Mouse (Mus musculus): ENCODE measurements around the gene Tnf. TPM values are rescaled to one million over a fixed set of nuclear protein-coding genes. Genes with fewer than 3 reads are reported as not detected.
A peak's percentile ranks its signal among the peaks of the same experiment; 100 is the strongest.

Gene Tnf
- under 1 TPM; 0.25 to 0.28 TPM for total RNA-seq (2021)
- long read RNA-seq, experiment 1 = 0 reads
- long read RNA-seq, experiment 2 = 0 reads

DNA sequence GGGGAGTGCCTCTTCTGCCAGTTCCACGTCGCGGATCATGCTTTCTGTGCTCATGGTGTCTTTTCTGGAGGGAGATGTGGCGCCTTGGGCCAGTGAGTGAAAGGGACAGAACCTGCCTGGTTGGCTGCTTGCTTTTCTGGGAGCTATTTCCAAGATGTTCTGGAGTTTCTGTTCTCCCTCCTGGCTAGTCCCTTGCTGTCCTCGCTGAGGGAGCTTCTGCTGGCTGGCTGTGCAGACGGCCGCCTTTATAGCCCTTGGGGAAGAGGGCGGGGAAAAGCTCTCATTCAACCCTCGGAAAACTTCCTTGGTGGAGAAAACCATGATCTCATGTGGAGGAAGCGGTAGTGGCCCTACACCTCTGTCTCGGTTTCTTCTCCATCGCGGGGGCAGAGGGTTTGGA lies at the start of gene Tnf:
Gene Tnf (minus strand): TSS at position 221 of the 400 bp plus-strand sequence.
- peak; percentile 75 to 86 for DNase-seq

DNA sequence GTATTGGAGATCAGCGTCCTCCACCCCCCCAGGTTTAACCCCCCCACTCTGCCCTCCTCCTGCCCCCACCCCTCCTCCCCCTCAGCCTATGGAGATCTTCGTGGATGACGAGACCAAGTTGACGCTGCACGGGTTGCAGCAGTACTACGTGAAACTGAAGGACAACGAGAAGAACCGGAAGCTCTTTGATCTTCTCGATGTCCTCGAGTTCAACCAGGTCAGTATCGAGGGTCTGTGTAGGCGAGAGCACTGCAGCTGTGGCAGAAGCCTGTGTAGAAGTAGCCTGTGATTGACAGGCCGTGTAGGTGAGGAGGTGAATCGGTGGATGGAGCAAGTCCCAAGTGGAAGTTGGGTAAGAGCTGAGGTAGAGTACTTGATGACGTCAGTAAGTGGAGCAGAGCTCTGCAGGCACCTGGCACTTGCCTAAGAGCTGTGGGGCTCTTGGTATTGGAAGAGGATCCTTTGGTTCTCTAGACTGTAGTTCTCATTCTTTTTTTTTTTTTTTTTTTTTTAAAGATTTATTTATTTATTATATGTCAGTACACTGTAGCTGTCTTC lies 49.4 kb upstream of the Tnf start:
- no peak for DNase-seq

DNA sequence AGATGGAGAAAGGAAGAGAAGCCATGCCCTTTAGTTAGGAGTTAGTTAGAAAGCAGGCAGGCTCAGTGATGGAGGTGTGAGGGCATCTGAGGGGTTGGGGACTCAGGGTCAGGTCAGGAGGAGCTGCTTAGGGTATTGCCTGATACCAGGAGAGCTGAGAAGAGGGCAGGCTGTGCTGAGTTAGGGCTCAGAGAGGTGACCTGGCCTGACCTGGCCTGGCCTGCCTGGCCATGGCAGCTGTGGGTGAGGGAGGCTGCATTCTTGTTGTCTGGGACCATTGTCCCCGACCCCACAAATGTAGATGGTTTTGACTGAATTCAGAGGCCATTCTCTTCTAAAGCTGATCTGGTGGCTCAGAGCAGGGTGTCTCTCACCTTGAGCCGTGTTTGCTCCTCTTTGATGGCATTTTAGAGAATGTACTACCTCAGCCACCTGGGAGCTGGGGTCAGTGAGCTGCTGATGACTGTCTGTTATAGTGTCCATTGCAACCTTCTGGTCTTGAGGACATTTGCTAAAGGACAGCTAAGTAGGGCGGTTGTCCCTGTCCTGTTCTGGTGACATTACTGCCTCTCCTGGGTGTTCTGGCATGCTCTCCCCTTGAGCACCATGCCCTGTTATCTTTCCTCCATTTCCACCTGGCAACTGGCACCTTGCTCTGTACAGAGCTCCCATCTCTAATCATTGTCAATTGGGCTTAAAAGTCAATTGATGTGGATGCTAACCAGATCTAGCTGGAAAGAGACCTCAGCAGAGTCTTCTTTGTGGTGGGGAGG lies 48.7 kb upstream of the Tnf start:
- no peak for DNase-seq

DNA sequence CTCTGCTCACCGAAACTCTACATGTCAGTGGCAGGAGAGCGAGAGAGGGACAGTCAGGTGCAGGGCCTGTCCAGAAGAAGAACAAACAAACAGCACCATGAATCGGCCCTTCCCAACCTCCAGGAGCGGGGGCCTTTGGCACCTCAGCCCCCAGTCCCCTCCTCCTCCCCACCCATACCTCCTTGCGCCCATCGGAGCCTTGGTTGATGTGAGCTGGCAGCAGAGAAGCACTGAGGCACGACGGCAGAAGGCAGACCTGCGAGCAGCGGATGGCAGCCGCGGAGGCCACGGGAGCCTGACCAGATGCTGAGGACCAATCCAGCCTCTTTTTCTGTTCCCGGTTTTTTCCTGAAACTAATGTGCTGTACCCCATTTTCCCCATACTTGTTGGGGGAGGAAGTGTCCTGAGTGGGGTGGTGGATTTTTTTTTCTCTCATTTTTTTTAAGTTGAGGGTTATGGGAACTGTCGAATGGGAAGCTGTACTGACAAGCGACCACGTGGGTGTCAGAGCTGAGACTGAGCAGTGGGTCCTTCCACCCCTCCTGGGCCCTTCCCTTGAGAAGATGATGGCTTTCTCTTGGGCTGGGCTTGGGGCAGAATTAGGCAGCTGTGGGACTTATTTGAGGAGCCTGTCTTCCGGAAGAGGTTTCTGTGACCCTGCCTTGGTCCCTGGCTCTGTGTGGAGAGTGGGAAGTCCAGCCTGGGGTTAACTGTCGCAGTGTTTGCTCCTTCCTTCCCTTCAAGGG lies 47.8 kb upstream of the Tnf start:
- DNase-seq = no peak

DNA sequence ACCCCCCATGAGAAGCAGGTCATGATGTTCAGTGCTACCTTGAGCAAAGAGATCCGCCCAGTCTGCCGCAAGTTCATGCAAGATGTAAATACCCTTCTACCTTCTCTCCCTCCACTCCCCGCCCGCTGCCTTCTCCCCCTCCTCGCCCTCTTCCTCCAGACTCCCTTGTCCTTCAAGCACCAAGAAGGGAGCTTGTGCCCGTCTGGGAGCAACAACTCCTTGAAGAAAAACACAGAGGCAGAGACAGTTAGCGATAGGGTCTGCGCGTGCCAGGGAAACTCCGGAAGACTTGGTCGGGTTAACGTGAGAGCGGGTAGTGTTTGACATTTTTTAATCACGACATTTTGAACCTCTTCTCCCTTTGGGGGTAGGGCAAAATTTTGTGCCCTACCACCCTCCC lies 47.2 kb upstream of the Tnf start:
- DNase-seq = no peak

DNA sequence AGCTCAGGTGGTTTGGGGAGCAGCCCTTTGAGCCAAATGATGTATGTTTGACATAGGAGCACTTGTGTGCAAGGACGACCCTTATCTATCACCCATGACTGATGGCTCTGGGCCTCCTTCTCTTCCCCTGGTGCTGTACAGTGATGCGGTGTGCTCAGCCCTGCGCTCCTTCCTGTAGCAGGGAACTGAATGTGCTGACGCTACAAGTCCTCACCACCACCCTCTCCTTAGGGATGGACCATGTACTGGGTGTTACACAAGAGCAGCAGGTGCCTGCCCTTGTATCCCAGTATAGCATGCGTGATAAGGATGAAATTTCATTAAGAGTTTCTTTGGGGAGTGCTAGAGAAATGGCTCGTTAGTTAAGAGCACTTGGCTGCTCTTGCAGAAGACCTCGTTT lies 45.3 kb upstream of the Tnf start:
- DNase-seq = no peak

DNA sequence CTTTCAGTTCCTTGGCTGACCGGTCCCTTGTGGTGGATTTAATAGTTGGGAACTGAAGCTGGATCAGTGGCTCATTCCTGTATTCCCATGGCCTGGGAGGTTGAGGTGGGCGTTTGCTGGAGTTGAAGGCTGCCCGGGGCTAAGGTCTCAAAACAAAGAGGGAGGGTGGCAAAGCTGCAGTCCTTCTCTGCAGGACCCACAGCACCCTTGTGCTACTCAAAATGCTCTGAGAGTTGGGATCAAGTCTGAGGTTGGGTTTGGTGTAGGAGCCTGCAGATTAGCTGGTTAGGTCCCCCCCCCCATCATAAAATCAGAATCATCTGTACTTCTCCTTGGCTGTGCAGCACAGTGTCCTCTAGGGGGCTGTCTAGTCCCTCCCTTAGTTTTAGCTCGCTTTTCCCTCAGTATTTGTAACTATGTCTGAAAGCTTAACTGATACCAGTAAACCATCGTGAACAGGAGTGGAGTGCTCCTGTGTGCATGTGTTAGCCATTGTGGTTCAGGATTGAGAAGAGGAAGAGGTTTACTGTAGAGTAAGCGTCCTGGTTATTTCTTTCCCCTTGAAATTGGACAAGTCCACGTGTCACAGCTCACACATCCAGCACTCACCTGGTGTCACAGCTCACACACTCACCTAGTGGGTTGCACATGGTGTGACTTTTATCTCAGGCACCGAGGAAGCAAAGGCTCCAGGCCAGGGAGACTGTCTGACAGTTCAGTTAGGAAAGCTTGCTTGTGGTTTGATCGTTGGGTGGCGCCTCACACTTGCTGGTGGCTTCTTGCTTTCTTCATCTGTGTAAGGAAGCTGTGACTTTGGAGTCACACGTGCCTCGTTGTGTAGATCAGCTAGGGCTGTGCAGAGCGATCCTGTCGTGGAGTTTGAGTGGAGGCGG lies 44.2 kb upstream of the Tnf start:
- no peak for DNase-seq

DNA sequence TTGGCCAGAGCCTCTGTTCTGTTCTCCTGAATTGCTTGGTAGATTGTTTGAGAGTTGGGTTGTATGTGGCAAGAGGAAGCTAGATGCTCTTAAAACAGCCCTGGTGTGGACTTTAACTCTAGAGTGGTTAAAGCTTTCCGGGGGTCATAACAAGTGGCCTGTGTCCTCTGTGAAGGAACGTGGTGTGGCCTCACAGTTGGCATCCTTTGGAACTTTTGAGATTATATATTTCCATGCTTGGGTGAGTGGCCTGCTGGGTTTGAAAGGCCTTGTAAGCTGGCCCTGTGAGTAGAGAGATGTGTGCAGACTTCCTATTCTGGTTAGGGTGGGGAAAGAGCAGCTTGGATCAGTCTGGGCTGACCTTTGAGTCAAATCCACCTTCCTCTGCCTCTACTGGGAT lies 43.2 kb upstream of the Tnf start:
- DNase-seq = no peak

DNA sequence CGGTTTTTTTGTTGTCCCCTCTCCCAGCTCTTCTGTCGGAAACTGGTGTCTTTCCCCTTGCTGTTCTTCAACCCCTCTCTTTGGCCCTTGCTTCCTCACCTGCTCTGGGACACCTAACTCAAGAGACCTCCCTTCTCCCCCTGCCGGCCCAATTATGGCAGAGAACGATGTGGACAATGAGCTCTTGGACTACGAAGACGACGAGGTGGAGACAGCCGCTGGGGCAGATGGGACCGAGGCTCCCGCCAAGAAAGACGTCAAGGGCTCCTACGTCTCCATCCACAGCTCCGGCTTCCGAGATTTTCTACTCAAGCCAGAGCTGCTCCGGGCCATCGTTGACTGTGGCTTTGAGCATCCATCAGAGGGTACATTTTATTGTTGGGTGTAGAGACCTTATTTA lies 41.3 kb upstream of the Tnf start:
- peak; percentile 59 to 63 for DNase-seq

DNA sequence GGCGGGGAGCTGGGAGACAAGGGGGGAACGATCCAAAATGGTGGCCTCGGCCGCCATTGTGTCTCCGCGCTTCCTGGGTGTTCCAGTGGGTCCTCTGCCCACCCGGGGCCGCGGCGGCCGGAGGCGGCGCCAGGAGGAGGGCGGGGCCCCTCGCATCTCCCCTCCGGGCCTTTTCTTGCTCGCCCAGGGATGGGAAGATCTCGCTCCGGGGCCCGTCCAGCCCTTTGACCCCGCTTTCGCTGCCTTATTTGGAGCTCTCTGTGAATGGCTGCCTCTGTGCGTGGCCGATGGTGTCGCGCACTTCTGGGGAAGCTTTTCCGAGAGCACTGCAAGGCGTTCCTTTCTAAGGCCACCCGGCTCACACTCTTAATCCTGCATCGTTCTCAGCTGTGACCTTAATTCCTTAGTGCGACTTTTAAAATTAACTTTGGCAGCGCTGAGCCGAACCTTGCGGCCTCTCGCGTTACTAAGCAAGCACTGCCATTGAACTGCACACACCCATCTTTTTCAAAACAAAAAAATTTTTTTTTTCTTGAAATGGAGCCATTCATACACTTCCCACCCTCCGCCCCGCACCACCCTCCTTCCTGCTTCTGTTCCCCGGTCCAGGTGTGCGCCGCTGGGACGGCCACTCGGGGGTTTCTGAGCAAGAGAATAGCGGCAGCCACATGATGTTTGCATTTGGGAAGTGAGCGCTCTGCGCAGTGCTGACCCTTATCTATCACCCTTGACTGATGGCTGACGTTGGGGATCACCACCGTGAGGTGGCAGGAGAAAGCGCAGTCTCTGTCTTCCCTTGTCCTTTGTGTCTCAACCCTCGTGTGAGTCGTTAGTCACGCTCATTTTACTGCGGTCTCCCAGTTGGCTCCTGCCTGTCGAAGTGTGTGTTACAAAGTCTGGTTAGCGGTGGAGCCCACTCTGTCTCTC lies 40.5 kb upstream of the Tnf start:
- peak; percentile 60 to 62 for DNase-seq

DNA sequence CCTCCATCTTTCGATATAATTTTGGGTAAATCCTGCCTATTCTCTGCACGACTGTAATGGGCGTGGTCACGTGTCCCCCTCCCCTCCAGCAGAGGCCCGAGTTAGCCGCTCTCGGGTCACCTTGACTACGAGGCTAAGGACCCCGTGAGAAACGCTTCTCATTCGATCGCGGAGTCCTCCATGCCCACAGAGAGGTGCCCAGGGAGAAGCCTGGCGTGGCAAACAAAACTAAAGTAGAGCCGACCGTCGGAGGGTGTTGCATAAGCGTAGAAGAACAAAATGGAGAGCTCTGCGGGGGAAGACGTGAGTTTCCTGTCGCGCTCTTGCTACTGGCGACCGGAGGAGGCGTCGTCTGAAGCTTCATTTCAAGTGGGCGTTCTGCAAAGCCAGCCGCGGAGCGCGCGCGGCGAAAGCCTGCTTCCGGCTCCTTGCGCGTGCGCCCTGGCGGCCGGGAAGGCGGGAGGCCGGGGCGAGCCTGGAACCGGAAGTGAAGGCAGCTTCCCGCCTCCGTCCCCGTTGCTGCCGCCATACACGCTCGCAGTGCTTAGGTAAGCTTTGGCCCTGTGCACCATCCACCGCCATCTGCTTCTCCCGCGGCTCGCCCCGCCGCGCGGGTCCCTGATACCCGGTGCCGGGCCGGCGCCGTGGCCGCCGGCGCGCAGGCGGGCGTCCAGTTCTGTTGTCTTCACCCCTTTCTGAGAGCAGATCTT lies 39.7 kb upstream of the Tnf start, which contains the start of gene Ddx39b:
Gene Ddx39b (plus strand): TSS at position 442 of the 710 bp plus-strand sequence.
- DNase-seq = peak; percentile 95 to 98

DNA sequence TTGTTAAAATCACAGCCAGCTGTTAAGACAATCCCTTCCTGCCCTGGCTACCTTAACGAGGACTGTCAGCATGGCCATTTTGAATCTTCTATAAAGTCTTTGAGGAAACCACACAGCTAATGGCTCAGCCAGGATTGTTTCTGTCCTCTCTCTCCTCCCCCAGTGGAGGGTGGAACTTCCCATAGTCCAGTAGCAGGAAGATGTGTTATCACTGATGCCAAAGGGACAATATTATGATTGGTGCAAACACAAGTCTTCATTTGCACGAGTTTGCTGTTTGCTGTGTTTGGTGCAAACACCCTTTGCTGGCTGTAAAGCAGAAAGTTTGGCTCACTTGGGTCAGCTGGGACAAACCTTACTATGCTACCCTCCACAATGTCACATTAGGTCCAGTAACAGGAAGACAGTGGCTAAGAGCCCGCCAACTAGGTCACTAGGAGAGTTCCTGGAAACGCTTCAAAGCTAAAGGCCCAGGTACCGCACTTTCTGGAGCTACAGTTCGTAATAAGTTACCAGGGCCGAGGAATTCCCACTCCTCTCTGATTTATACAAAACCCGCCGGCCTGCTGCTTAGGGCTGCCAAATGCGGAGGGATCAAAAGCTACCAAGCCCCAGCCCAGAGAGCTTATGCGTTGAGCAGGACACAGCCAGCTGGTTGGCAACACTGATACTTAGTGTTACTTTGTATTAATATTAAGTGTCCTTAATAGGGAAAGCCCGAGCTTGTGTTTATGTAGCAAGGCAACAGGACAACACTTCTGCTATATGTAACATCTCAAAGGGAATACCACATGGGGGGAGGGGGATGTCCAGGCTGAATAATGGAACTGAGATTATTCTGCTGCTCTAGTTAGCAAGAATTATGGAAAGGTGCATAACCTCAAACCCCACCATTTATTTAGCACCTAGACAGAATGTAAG lies 38.8 kb upstream of the Tnf start:
- peak; percentile 36 to 58 for DNase-seq

DNA sequence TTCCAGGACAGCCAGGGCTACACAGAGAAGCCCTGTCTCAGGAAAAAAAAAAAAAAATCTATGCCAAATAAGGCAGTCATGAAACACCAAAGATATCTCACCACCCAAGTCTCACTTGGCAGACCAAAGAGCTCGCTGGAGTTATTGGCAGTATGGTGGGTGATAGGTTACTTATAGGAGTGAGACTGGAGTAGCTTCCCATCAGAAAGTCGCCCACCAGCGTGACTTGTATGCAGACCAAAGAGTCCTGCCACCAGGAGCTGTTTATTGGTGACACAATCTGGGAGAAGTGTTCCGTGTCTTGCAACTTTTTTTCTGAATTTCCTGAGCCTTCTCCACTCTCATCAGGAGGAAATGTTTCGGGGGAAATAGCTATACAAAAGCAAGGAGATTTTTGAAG lies 37.9 kb upstream of the Tnf start:
- peak in 1 of 2 experiments; percentile 6 for DNase-seq

DNA sequence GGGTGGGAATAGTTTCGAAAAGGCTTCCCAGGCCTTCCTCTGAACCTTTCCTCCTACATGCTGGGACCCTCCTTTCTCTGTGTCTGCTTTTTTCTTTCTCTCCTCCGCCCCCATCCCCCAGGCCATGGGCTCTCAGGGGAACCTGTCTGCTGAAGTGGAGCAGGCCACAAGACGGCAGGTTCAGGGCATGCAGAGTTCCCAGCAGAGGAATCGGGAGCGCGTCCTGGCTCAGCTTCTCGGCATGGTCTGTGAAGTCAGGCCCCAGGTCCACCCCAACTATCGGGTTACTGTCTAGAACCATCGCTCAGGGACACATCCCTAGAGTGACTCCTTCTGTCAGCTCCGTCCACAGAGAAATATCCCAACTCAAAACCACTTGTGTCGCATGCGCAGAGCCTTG lies 35.7 kb upstream of the Tnf start:
- peak in 1 of 2 experiments; percentile 4 for DNase-seq

DNA sequence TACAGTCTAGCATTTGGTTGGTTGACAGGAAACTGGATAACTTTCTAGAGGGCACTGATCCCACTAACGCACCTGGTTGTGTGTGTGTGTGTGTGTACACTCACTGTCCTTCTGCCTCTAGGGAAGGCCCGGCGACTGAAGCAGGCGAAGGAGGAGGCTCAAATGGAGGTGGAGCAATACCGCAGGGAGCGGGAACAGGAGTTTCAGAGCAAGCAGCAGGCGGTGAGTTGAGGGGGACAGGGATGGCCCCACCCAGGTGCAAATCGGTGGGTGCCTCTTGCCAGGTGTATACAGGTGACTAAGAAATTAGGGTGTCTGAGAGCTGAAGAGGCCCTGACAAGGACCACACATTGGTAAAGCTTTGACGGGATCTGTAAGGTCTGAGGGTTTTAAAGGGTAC lies 35.2 kb upstream of the Tnf start:
- DNase-seq = peak in 1 of 2 experiments; percentile 3

DNA sequence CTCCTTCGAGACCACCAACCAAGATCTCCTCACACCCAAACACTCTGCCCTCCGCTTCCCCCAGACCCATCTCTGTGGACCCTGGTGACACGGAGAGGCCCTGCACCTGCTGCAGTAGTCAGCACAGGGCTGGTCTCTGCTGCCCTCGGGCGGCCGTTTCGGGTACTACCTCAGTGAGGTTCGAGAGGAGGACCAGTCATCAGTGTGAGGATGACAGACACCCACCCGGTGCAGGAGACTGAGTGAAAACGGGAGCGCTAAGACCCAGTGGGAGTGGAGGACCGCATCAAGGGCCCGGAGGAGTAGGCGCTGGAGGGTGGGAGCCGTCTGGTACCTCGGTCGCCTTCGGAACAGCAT lies 34.6 kb upstream of the Tnf start:
- peak; percentile 95 to 99 for DNase-seq

DNA sequence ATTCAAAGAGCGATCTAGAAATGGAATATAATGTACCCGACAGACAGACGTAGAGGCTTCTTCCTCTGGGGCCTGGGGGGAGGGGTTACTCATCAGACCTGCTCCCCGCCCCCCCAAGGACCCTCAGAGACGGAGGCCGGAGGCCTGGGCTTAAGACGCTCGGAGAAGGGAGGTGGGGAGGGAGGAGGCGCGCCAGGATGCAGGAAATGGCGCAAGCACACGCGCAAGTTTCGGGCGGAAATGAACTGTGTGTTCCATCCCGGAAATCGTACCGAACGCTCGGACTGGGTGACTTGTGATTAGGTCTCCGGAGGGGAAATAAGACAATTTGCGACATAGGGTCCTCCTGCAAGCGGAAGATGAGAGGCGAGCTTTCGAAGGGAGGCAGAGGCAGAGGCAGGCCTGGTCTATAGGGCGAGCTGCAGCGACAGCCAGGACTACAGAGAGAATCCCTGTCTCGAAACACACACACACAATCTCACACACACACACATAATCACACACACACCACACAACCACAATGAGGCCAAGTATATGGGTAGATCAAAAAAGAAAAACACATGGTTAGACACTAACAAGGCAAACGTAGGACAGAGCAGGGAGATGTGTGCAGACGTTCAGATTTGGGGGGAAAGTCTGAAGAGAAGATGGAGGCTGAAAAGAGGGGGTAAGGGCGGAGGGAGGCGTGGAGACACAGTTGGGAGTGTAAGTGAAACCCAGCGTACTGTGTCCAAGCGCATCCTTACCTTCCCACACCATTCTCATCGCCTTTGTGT lies 34.0 kb upstream of the Tnf start, which contains the start of gene Nfkbil1:
Gene Nfkbil1 (minus strand): TSS at position 179 of the 776 bp plus-strand sequence.
- peak; percentile 93 to 96 for DNase-seq

DNA sequence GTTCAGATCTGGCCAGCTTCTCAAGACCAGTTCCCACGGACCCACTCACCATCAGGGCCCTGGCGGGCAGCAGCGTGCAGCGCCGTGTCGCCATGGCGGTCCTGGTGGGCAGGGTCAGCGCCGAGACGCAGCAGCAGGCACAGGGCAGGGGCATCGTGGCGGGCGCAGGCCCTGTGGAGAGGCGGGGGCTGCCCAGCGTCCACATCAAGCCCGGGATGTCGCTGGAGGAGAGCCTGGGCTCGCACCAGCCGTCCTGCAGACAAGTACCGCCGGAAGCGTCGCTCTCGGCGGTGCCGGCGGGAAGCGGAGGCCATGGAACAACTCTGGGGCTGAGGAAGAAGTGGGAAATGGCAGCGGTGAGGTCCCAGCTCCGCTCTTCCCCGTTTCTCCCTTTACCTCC lies 33.1 kb upstream of the Tnf start:
- DNase-seq = peak in 1 of 2 experiments; percentile 63
